Mouse (Mus musculus) ES-Bruce4 (cell line): ENCODE measurements around the gene Ror2.

Source experiments
- CTCF ChIP-seq: IDR thresholded peaks from one replicate; pipeline ENCODE4 v1.8.1; 2011; ENCODE audit warnings: low read depth, low read length
- EP300 ChIP-seq: IDR thresholded peaks from 2 replicates; pipeline ENCODE4 v1.6.1; 2011; ENCODE audit warnings: low read depth, low read length; ENCODE audit not compliant: insufficient read depth
- POLR2A ChIP-seq: IDR thresholded peaks from one replicate; pipeline ENCODE4 v1.8.1; 2011; ENCODE audit warnings: low read length; ENCODE audit not compliant: insufficient read depth

DNA sequence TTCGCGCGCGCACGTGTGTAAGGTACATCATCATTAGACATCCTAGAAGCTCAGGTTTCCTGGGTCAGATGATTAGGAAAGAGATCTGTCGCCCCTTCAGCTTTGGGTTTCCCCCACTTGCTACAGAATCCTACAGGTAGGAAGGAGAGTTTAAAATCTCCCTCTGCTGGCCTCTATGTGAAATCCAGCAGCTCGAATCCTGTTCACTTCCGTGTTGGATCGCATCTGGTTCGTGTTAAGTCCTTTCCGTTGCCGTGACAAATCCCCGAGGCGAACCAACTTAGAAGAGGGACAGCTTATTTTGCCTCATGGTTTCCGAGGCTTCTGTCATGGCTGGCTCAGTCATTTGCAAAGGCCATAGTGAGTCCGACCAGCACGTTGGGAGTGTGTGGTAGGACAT, 190.7 kb downstream of the Ror2 start:
- no peak for TF ChIP-seq CTCF
- TF ChIP-seq POLR2A = no peak
- TF ChIP-seq EP300 = no peak
